Mouse (Mus musculus) embryonic fibroblast, embryonic 13.5 days (primary cell): ENCODE measurements around the gene Galnt16.

Source experiments
- CTCF ChIP-seq: IDR thresholded peaks from 2 replicates; pipeline ENCODE4 v1.5.1; 2011; ENCODE audit warnings: mild to moderate bottlenecking, control low read depth, low read length, moderate library complexity, borderline replicate concordance; ENCODE audit not compliant: insufficient read depth
- POLR2A ChIP-seq: IDR thresholded peaks from 2 replicates; pipeline ENCODE4 v1.6.1; 2011; ENCODE audit warnings: low read depth, mild to moderate bottlenecking, control low read depth, low read length, moderate library complexity

- TF ChIP-seq POLR2A (no peak), CTCF (no peak)
These were observed 51.5 kb downstream of the Galnt16 start for GRCm38 (mm10) chr12:80569561-80569960.
